8 mouse cellular contexts compared by ENCODE assay signal in the genomic region with DNA sequence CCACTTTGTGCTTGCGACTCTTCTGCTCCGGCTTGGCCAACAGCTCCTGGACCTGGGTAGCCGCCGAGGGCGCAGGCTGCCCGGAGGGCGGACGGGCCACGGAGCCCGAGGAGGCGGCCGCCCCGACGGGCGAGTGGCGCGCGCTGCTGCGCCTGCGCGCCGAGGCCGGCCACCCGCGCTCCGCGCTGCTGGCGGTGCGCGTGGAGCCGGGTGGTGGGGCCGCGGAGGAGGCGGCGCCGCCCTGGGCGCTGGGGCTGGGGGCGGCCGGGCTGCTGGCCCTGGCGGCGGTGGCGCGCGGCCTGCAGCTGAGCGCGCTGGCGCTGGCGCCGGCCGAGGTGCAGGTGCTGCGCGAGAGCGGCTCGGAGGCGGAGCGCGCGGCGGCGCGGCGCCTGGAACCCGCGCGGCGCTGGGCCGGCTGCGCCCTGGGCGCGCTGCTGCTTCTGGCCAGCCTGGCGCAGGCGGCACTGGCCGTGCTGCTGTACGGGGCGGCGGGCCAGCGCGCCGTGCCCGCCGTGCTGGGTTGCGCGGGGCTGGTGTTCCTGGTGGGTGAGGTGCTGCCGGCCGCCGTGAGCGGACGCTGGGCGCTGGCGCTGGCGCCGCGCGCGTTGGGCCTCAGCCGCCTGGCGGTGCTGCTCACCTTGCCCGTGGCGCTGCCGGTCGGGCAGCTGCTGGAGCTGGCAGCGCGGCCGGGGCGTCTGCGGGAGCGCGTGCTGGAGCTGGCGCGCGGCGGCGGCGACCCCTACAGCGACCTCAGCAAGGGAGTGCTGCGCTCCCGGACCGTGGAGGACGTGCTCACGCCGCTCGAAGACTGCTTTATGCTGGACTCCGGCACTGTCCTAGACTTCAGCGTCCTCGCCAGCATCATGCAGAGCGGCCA. TPM values are rescaled to one million over a fixed set of nuclear protein-coding genes. Genes with fewer than 3 reads are reported as not detected.
A peak's percentile ranks its signal among the peaks of the same experiment; 100 is the strongest.
DNase-seq lines count a peak whose midpoint lies in the region; ATAC-seq lines count a peak whose summit lies in the region.

No protein-coding gene starts in this region.

- no peaks in the 10 kb centered on the region for H3K9me3 ChIP-seq in embryonic facial prominence, embryonic 14.5 days (ENCODE audit: control insufficient read depth, low read length)
- H3K9me3 ChIP-seq in midbrain, embryonic 11.5 days (ENCODE audit: control insufficient read depth, low read length): no peaks in the 10 kb centered on the region

- ATAC-seq in embryonic facial prominence, embryonic 14.5 days (ENCODE audit: low read depth): peak; percentile 71
- ATAC-seq in midbrain, embryonic 11.5 days (ENCODE audit: low FRiP score): peak; percentile 72

- peak overlapping the region; percentile 85 for H3K9ac ChIP-seq in embryonic facial prominence, embryonic 14.5 days (ENCODE audit: low read depth, low read length)
- peak overlapping the region; percentile 82 for H3K9ac ChIP-seq in midbrain, embryonic 11.5 days (ENCODE audit: low read length)

- peaks cover 22% of the 10 kb centered on the region; the same call in 1 of the 2 replicates for H3K36me3 ChIP-seq in embryonic facial prominence, embryonic 14.5 days (ENCODE audit: control insufficient read depth, insufficient read depth, low read length)
- H3K36me3 ChIP-seq in midbrain, embryonic 11.5 days (ENCODE audit: control insufficient read depth, insufficient read depth, low read length): 0 out of 2 replicates have a peak, but pooled peaks cover 2% of the 10 kb centered on the region

- DNase-seq in adrenal gland, adult (ENCODE audit: inconsistent age in 2 of 2, low spot score in 1 of 2): peak; percentile 64 to 83
- no peak for DNase-seq in adrenal gland, adult 8-10 months
- peak; percentile 67 for DNase-seq in adrenal gland, postnatal 10 days
- peak; percentile 56 for DNase-seq in embryonic facial prominence, embryonic 14.5 days (ENCODE audit: low spot score)
- peak; percentile 36 to 64 for DNase-seq in heart, postnatal 36 days
- peak; percentile 53 to 56 for DNase-seq in left cerebral cortex, postnatal 25 days (ENCODE audit: low spot score in 2 of 2)
- peak; percentile 91 for DNase-seq in midbrain, embryonic 11.5 days (ENCODE audit: low spot score, missing footprints)
- peak; percentile 56 to 61 for DNase-seq in spleen, postnatal 10 days (ENCODE audit: low spot score in 2 of 2)

- H3K27ac ChIP-seq in embryonic facial prominence, embryonic 14.5 days (replicated peaks; ENCODE audit: low read depth, low read length): peak overlapping the region; percentile 98
- peak overlapping the region; percentile 96 for H3K27ac ChIP-seq in midbrain, embryonic 11.5 days (ENCODE audit: low read depth, low read length)

- H3K27me3 ChIP-seq in embryonic facial prominence, embryonic 14.5 days (replicated peaks; ENCODE audit: control insufficient read depth, insufficient read depth, low read length): no peaks in the 10 kb centered on the region
- no peaks in the 10 kb centered on the region for H3K27me3 ChIP-seq in midbrain, embryonic 11.5 days (ENCODE audit: control insufficient read depth, insufficient read depth, low read length)

- peak overlapping the region; percentile 64 for H3K4me2 ChIP-seq in embryonic facial prominence, embryonic 14.5 days (ENCODE audit: low read depth, low read length)
- peak overlapping the region; percentile 61 for H3K4me2 ChIP-seq in midbrain, embryonic 11.5 days

- peaks cover 17% of the 10 kb centered on the region for H3K4me1 ChIP-seq in embryonic facial prominence, embryonic 14.5 days (ENCODE audit: control insufficient read depth, insufficient read depth, low read length)
- H3K4me1 ChIP-seq in midbrain, embryonic 11.5 days (ENCODE audit: control insufficient read depth, insufficient read depth, low read length): peaks cover 18% of the 10 kb centered on the region; the same call in 1 of the 2 replicates

- WGBS in embryonic facial prominence, embryonic 14.5 days: 0% methylated on average over 8 of the region's 126 CpGs
- under 1% methylated on average over 95 of the region's 126 CpGs for WGBS in midbrain, embryonic 11.5 days

- H3K4me3 ChIP-seq in embryonic facial prominence, embryonic 14.5 days (ENCODE audit: low read depth, low read length): peak overlapping the region; percentile 96
- peak overlapping the region; percentile 80 for H3K4me3 ChIP-seq in midbrain, embryonic 11.5 days (ENCODE audit: low read depth, low read length)

- intact Hi-C loops in heart, postnatal 36 days (cut with DNase I): loop anchor here (5.0 kb wide), 1 partner anchor 145 kb away; the partner anchor contains the start of gene Kansl3
- intact Hi-C loops in left cerebral cortex, postnatal 25 days (cut with DNase I): loop anchor here (5.0 kb wide), 2 partner anchors 70 to 145 kb away; partner anchors contain the start of gene Kansl3

RNA-seq across cellular contexts. Expression of gene Cnnm3, which starts 0.7 kb away (rescaled TPM):
- 10 to 100 TPM; 41.4 to 45.3 (median 42.6) TPM for total RNA-seq in adrenal gland, adult 8-10 months (2022)
- 10 to 100 TPM; 23.1 to 29.8 TPM for total RNA-seq in adrenal gland, postnatal 10 days (2021)
- 4.8 and 5.1 TPM in 2 replicates for polyA plus RNA-seq in embryonic facial prominence, embryonic 14.5 days (2014; fragmentation: Nextera tagmentation; extraction: Ambion mirVana)
- total RNA-seq in heart, postnatal 36 days (2021): 10 to 100 TPM; 16.0 to 19.2 TPM
- total RNA-seq in left cerebral cortex, postnatal 25 days (2021): 10 to 100 TPM; 32.1 to 32.7 TPM
- 3.7 and 4.3 TPM in 2 replicates for polyA plus RNA-seq in midbrain, embryonic 11.5 days (2014; fragmentation: Nextera tagmentation; extraction: Ambion mirVana)

RNA-seq across cellular contexts. Expression of gene Ankrd23, which starts 24.4 kb away (rescaled TPM):
- 10 to 100 TPM in 2 of 4 experiments, 1 to 10 TPM in 2; 6.8 to 18.1 (median 11.3) TPM for total RNA-seq in adrenal gland, adult 8-10 months (2022)
- 10 to 100 TPM; 22.5 to 73.8 TPM for total RNA-seq in adrenal gland, postnatal 10 days (2021)
- 12.3 and 13.2 TPM in 2 replicates for polyA plus RNA-seq in embryonic facial prominence, embryonic 14.5 days (2014; fragmentation: Nextera tagmentation; extraction: Ambion mirVana)
- total RNA-seq in heart, postnatal 36 days (2021): 100 to 1,000 TPM; 203 to 373 TPM
- 1 to 10 TPM; 6.1 to 6.3 TPM for total RNA-seq in left cerebral cortex, postnatal 25 days (2021)
- polyA plus RNA-seq in midbrain, embryonic 11.5 days (2014; fragmentation: Nextera tagmentation; extraction: Ambion mirVana): 6.0 TPM in 2 replicates

RNA-seq across cellular contexts. Expression of gene Gm42417, which starts 26.9 kb away (rescaled TPM):
- not detected for total RNA-seq in adrenal gland, adult 8-10 months (2022)
- total RNA-seq in adrenal gland, postnatal 10 days (2021): 10 to 100 TPM; 10.2 to 32.9 TPM
- polyA plus RNA-seq in embryonic facial prominence, embryonic 14.5 days (2014; fragmentation: Nextera tagmentation; extraction: Ambion mirVana): not detected in 2 replicates
- 100 to 1,000 TPM in 1 of 2 experiments, 10 to 100 TPM in 1; 93.9 to 209 TPM for total RNA-seq in heart, postnatal 36 days (2021)
- total RNA-seq in left cerebral cortex, postnatal 25 days (2021): not detected
- not detected in 2 replicates for polyA plus RNA-seq in midbrain, embryonic 11.5 days (2014; fragmentation: Nextera tagmentation; extraction: Ambion mirVana)

RNA-seq across cellular contexts. Expression of gene Ankrd39, which starts 34.9 kb away (rescaled TPM):
- total RNA-seq in adrenal gland, adult 8-10 months (2022): 10 to 100 TPM; 15.4 to 26.8 (median 18.7) TPM
- total RNA-seq in adrenal gland, postnatal 10 days (2021): 10 to 100 TPM; 12.9 to 21.6 TPM
- 19.5 and 20.0 TPM in 2 replicates for polyA plus RNA-seq in embryonic facial prominence, embryonic 14.5 days (2014; fragmentation: Nextera tagmentation; extraction: Ambion mirVana)
- 1 to 10 TPM; 7.3 to 7.8 TPM for total RNA-seq in heart, postnatal 36 days (2021)
- 10 to 100 TPM; 11.1 to 13.0 TPM for total RNA-seq in left cerebral cortex, postnatal 25 days (2021)
- polyA plus RNA-seq in midbrain, embryonic 11.5 days (2014; fragmentation: Nextera tagmentation; extraction: Ambion mirVana): 12.3 and 14.0 TPM in 2 replicates

RNA-seq across cellular contexts. Expression of gene Cnnm4, which starts 40.9 kb away (rescaled TPM):
- total RNA-seq in adrenal gland, adult 8-10 months (2022): 1 to 10 TPM; 4.1 to 6.2 (median 5.1) TPM
- total RNA-seq in adrenal gland, postnatal 10 days (2021): 1 to 10 TPM; 3.9 to 4.4 TPM
- polyA plus RNA-seq in embryonic facial prominence, embryonic 14.5 days (2014; fragmentation: Nextera tagmentation; extraction: Ambion mirVana): 13.5 and 13.9 TPM in 2 replicates
- 1 to 10 TPM; 3.8 to 4.5 TPM for total RNA-seq in heart, postnatal 36 days (2021)
- total RNA-seq in left cerebral cortex, postnatal 25 days (2021): 10 to 100 TPM; 13.0 to 13.8 TPM
- 9.6 and 11.6 TPM in 2 replicates for polyA plus RNA-seq in midbrain, embryonic 11.5 days (2014; fragmentation: Nextera tagmentation; extraction: Ambion mirVana)

Comparison
In these comparisons a context has a peak if more than half of its experiments do, and no peak if none do; other contexts are left out.
1. RNA of gene Gm42417, which starts 26.9 kb away (total RNA-seq): 93.9 to 209 TPM in heart, postnatal 36 days and 10.2 to 32.9 TPM in adrenal gland, postnatal 10 days; not detected in left cerebral cortex, postnatal 25 days and not detected in adrenal gland, adult 8-10 months; every median in the first group is over 4 times any median in the second.